Mouse (Mus musculus): ENCODE results near the gene Acap2. TPM values are rescaled to one million over a fixed set of nuclear protein-coding genes. Genes with fewer than 3 reads are reported as not detected.

Acap2 gene
- polyA plus RNA-seq, 1 experiment from 2014 or later = 10.3 TPM

- WGBS = 92% methylated on average over 5 of the region's 5 CpGs
- H3K4me3 ChIP-seq = no peak overlapping the region
- H3K4me2 ChIP-seq = no peak overlapping the region
- 0 out of 2 replicates have a peak, but pooled peaks cover 2% of the 10 kb centered on the region for H3K36me3 ChIP-seq
- H3K9me3 ChIP-seq = no peaks in the 10 kb centered on the region
- peaks cover 15% of the 10 kb centered on the region for H3K4me1 ChIP-seq
- H3K27me3 ChIP-seq (replicated peaks) = no peaks in the 10 kb centered on the region
- no peak for ATAC-seq (ENCODE audit: extremely low read depth, insufficient number of reproducible peaks, low FRiP score, low TSS enrichment)
- no peak overlapping the region for H3K9ac ChIP-seq
- H3K27ac ChIP-seq (replicated peaks) = no peak overlapping the region
These were observed 123.6 kb downstream of the Acap2 start for GRCm38 (mm10) chr16:31077396-31077795.

- Histone ChIP-seq H3K27me3 (replicated peaks) (no peaks in the 10 kb centered on the region), H3K9me3 (no peaks in the 10 kb centered on the region), H3K4me3 (no peak overlapping the region), H3K4me2 (no peak overlapping the region), H3K27ac (replicated peaks) (no peak overlapping the region), H3K9ac (no peak overlapping the region), H3K4me1 (peaks cover 15% of the 10 kb centered on the region), H3K36me3 (0 out of 2 replicates have a peak, but pooled peaks cover 2% of the 10 kb centered on the region)
- 71% methylated on average over 8 of the region's 8 CpGs for WGBS
- ATAC-seq (ENCODE audit: extremely low read depth, insufficient number of reproducible peaks, low FRiP score, low TSS enrichment) = no peak
These were observed 124.6 kb downstream of the Acap2 start for GRCm38 (mm10) chr16:31076436-31076835.

- ATAC-seq (ENCODE audit: extremely low read depth, insufficient number of reproducible peaks, low FRiP score, low TSS enrichment) = no peak
- 73% methylated on average over 3 of the region's 3 CpGs for WGBS
These were observed 126.6 kb downstream of the Acap2 start for GRCm38 (mm10) chr16:31074324-31074908.

GRCm38 (mm10) chr16:31071731-31072130 lies 129.3 kb downstream of the Acap2 start:
- H3K9me3 ChIP-seq = no peaks in the 10 kb centered on the region

More at GRCm38 (mm10) chr16:31074324-31074908, 126.6 kb downstream of the Acap2 start:
- no peak overlapping the region for H3K27ac ChIP-seq (replicated peaks)
- H3K9ac ChIP-seq = no peak overlapping the region
- H3K9me3 ChIP-seq = no peaks in the 10 kb centered on the region
- no peak overlapping the region for H3K4me3 ChIP-seq
- no peak overlapping the region for H3K4me2 ChIP-seq
- H3K4me1 ChIP-seq = peaks cover 21% of the 10 kb centered on the region
- H3K27me3 ChIP-seq (replicated peaks) = no peaks in the 10 kb centered on the region
- 0 out of 2 replicates have a peak, but pooled peaks cover 2% of the 10 kb centered on the region for H3K36me3 ChIP-seq

GRCm38 (mm10) chr16:31070358-31071133 lies 130.5 kb downstream of the Acap2 start:
- 13% methylated on average over 20 of the region's 21 CpGs for WGBS
- no peaks in the 10 kb centered on the region for H3K27me3 ChIP-seq (replicated peaks)
- H3K9me3 ChIP-seq = no peaks in the 10 kb centered on the region
- H3K9ac ChIP-seq = peak overlapping the region; percentile 71
- H3K4me1 ChIP-seq = peaks cover 43% of the 10 kb centered on the region
- H3K36me3 ChIP-seq = no peaks in the 10 kb centered on the region
- ATAC-seq (ENCODE audit: extremely low read depth, insufficient number of reproducible peaks, low FRiP score, low TSS enrichment) = no peak; the same call in 1 of the 2 replicates
- peak overlapping the region; percentile 22 for H3K4me3 ChIP-seq
- H3K4me2 ChIP-seq = peak overlapping the region; percentile 62
- H3K27ac ChIP-seq (replicated peaks) = no peak overlapping the region

More at GRCm38 (mm10) chr16:31071731-31072130, 129.3 kb downstream of the Acap2 start:
- H3K27ac ChIP-seq (replicated peaks) = no peak overlapping the region
- no peak overlapping the region for H3K4me3 ChIP-seq
- no peaks in the 10 kb centered on the region for H3K36me3 ChIP-seq
- H3K9ac ChIP-seq = no peak overlapping the region
- no peak for ATAC-seq (ENCODE audit: extremely low read depth, insufficient number of reproducible peaks, low FRiP score, low TSS enrichment)
- peaks cover 37% of the 10 kb centered on the region for H3K4me1 ChIP-seq
- 72% methylated on average over 6 of the region's 6 CpGs for WGBS
- H3K27me3 ChIP-seq (replicated peaks) = no peaks in the 10 kb centered on the region
- no peak overlapping the region for H3K4me2 ChIP-seq

GRCm38 (mm10) chr16:31069211-31070166 lies 131.6 kb downstream of the Acap2 start:
- Histone ChIP-seq H3K36me3 (no peaks in the 10 kb centered on the region), H3K27me3 (replicated peaks) (no peaks in the 10 kb centered on the region), H3K27ac (replicated peaks) (no peak overlapping the region), H3K4me3 (no peak overlapping the region), H3K9ac (no peak overlapping the region), H3K4me1 (peaks cover 43% of the 10 kb centered on the region), H3K9me3 (no peaks in the 10 kb centered on the region), H3K4me2 (no peak overlapping the region)
- no peak for ATAC-seq (ENCODE audit: extremely low read depth, insufficient number of reproducible peaks, low FRiP score, low TSS enrichment)
- 78% methylated on average over 14 of the region's 14 CpGs for WGBS

- Histone ChIP-seq H3K36me3 (no peaks in the 10 kb centered on the region), H3K4me2 (no peak overlapping the region), H3K4me1 (peaks cover 43% of the 10 kb centered on the region), H3K9ac (no peak overlapping the region), H3K27me3 (replicated peaks) (no peaks in the 10 kb centered on the region), H3K9me3 (no peaks in the 10 kb centered on the region), H3K27ac (replicated peaks) (no peak overlapping the region), H3K4me3 (no peak overlapping the region)
- WGBS = 76% methylated on average over 7 of the region's 7 CpGs
- ATAC-seq (ENCODE audit: extremely low read depth, insufficient number of reproducible peaks, low FRiP score, low TSS enrichment) = no peak
These were observed 132.8 kb downstream of the Acap2 start for GRCm38 (mm10) chr16:31068280-31068679.

- WGBS = 38% methylated on average over 15 of the region's 15 CpGs
- peak overlapping the region; percentile 72 for H3K27ac ChIP-seq (replicated peaks)
- no peak overlapping the region for H3K9ac ChIP-seq
- no peaks in the 10 kb centered on the region for H3K9me3 ChIP-seq
- no peaks in the 10 kb centered on the region for H3K27me3 ChIP-seq (replicated peaks)
- no peaks in the 10 kb centered on the region for H3K36me3 ChIP-seq
- no peak for ATAC-seq (ENCODE audit: extremely low read depth, insufficient number of reproducible peaks, low FRiP score, low TSS enrichment)
- H3K4me1 ChIP-seq = peaks cover 43% of the 10 kb centered on the region
- H3K4me2 ChIP-seq = peak overlapping the region; percentile 30
- H3K4me3 ChIP-seq = no peak overlapping the region
These were observed 134.5 kb downstream of the Acap2 start for GRCm38 (mm10) chr16:31066344-31067098.

- H3K27me3 ChIP-seq (replicated peaks) = no peaks in the 10 kb centered on the region
- H3K36me3 ChIP-seq = no peaks in the 10 kb centered on the region
- H3K27ac ChIP-seq (replicated peaks) = no peak overlapping the region
- H3K4me3 ChIP-seq = no peak overlapping the region
- WGBS = 80% methylated on average over 6 of the region's 6 CpGs
- peaks cover 31% of the 10 kb centered on the region for H3K4me1 ChIP-seq
- no peak overlapping the region for H3K9ac ChIP-seq
- no peaks in the 10 kb centered on the region for H3K9me3 ChIP-seq
- no peak for ATAC-seq (ENCODE audit: extremely low read depth, insufficient number of reproducible peaks, low FRiP score, low TSS enrichment)
- H3K4me2 ChIP-seq = no peak overlapping the region
These were observed 136.3 kb downstream of the Acap2 start for GRCm38 (mm10) chr16:31064782-31065181.

GRCm38 (mm10) chr16:31062918-31063317 lies 138.1 kb downstream of the Acap2 start:
- H3K4me2 ChIP-seq = no peak overlapping the region
- H3K9me3 ChIP-seq = no peaks in the 10 kb centered on the region
- no peaks in the 10 kb centered on the region for H3K27me3 ChIP-seq (replicated peaks)
- no peak overlapping the region for H3K9ac ChIP-seq
- ATAC-seq (ENCODE audit: extremely low read depth, insufficient number of reproducible peaks, low FRiP score, low TSS enrichment) = no peak
- no peaks in the 10 kb centered on the region for H3K36me3 ChIP-seq
- peaks cover 32% of the 10 kb centered on the region for H3K4me1 ChIP-seq
- WGBS = 70% methylated on average over 3 of the region's 3 CpGs
- no peak overlapping the region for H3K4me3 ChIP-seq
- H3K27ac ChIP-seq (replicated peaks) = no peak overlapping the region
